Mouse (Mus musculus): ENCODE measurements at regions not wholly inside any gene's neighbourhood (a gene's known extent, or its start where the extent isn't known, plus 50 kb on each side); places are given as distances from the start of the nearest gene placed in this dataset.

- H3K4me1 ChIP-seq: no peaks in the 10 kb centered on the region
- no peak overlapping the region for H3K4me3 ChIP-seq
- H3K27me3 ChIP-seq (replicated peaks; ENCODE audit: low read depth, poor library complexity, severe bottlenecking): no peaks in the 10 kb centered on the region
- no peaks in the 10 kb centered on the region for H3K9me3 ChIP-seq
- no peak for DNase-seq (ENCODE audit: low spot score)
- no peak overlapping the region for H3K27ac ChIP-seq (replicated peaks)
- no peaks in the 10 kb centered on the region for H3K36me3 ChIP-seq (replicated peaks)
Observed at GRCm38 (mm10) chr17:76205082-76205481, 653.3 kb upstream of the Fam98a start.

GRCm38 (mm10) chr17:76184813-76185212 lies 633.1 kb upstream of the Fam98a start:
- Histone ChIP-seq H3K4me3 (no peak overlapping the region), H3K27ac (replicated peaks) (no peak overlapping the region), H3K27me3 (replicated peaks; ENCODE audit: low read depth, poor library complexity, severe bottlenecking) (no peaks in the 10 kb centered on the region), H3K36me3 (replicated peaks) (no peaks in the 10 kb centered on the region), H3K9me3 (no peaks in the 10 kb centered on the region), H3K4me1 (no peaks in the 10 kb centered on the region)
- DNase-seq (ENCODE audit: low spot score): no peak
- 49% methylated on average over 2 of the region's 2 CpGs for WGBS

GRCm38 (mm10) chr17:76136660-76137495 lies 585.1 kb upstream of the Fam98a start:
- Histone ChIP-seq H3K4me1 (no peaks in the 10 kb centered on the region), H3K27ac (replicated peaks) (no peak overlapping the region), H3K4me3 (no peak overlapping the region), H3K27me3 (replicated peaks; ENCODE audit: low read depth, poor library complexity, severe bottlenecking) (no peaks in the 10 kb centered on the region), H3K9me3 (no peaks in the 10 kb centered on the region), H3K36me3 (replicated peaks) (no peaks in the 10 kb centered on the region)
- no peak for DNase-seq (ENCODE audit: low spot score)

- 81% methylated on average over 3 of the region's 3 CpGs for WGBS
- Histone ChIP-seq H3K36me3 (replicated peaks) (no peaks in the 10 kb centered on the region), H3K27me3 (replicated peaks; ENCODE audit: low read depth, poor library complexity, severe bottlenecking) (no peaks in the 10 kb centered on the region), H3K27ac (replicated peaks) (no peak overlapping the region), H3K4me1 (no peaks in the 10 kb centered on the region), H3K4me3 (no peak overlapping the region), H3K9me3 (no peaks in the 10 kb centered on the region)
- no peak for DNase-seq (ENCODE audit: low spot score)
Observed at GRCm38 (mm10) chr17:76134030-76134429, 582.3 kb upstream of the Fam98a start.

- Histone ChIP-seq H3K4me3 (no peak overlapping the region), H3K27me3 (replicated peaks; ENCODE audit: low read depth, poor library complexity, severe bottlenecking) (no peaks in the 10 kb centered on the region), H3K9me3 (no peaks in the 10 kb centered on the region), H3K4me1 (no peaks in the 10 kb centered on the region), H3K27ac (replicated peaks) (no peak overlapping the region), H3K36me3 (replicated peaks) (no peaks in the 10 kb centered on the region)
- WGBS: 90% methylated on average over 5 of the region's 5 CpGs
- DNase-seq (ENCODE audit: low spot score): no peak
Observed at GRCm38 (mm10) chr17:76125260-76125659, 573.5 kb upstream of the Fam98a start.

GRCm38 (mm10) chr17:76111315-76112195 lies 559.8 kb upstream of the Fam98a start:
- Histone ChIP-seq H3K27me3 (replicated peaks; ENCODE audit: low read depth, poor library complexity, severe bottlenecking) (no peaks in the 10 kb centered on the region; the same call in 1 of the 2 replicates), H3K4me3 (no peak overlapping the region), H3K36me3 (replicated peaks) (no peaks in the 10 kb centered on the region), H3K4me1 (no peaks in the 10 kb centered on the region), H3K27ac (replicated peaks) (no peak overlapping the region), H3K9me3 (no peaks in the 10 kb centered on the region)
- 65% methylated on average over 9 of the region's 9 CpGs for WGBS
- DNase-seq (ENCODE audit: low spot score): no peak

GRCm38 (mm10) chr17:76110856-76111255 lies 559.1 kb upstream of the Fam98a start:
- no peaks in the 10 kb centered on the region for H3K9me3 ChIP-seq
- no peaks in the 10 kb centered on the region; the same call in 1 of the 2 replicates for H3K27me3 ChIP-seq (replicated peaks; ENCODE audit: low read depth, poor library complexity, severe bottlenecking)
- H3K27ac ChIP-seq (replicated peaks): no peak overlapping the region
- H3K4me1 ChIP-seq: no peaks in the 10 kb centered on the region
- WGBS: 87% methylated on average over 1 of the region's 1 CpGs
- H3K4me3 ChIP-seq: no peak overlapping the region
- H3K36me3 ChIP-seq (replicated peaks): no peaks in the 10 kb centered on the region
- no peak for DNase-seq (ENCODE audit: low spot score)

- Histone ChIP-seq H3K4me1 (no peaks in the 10 kb centered on the region), H3K27ac (replicated peaks) (no peak overlapping the region), H3K4me3 (no peak overlapping the region), H3K9me3 (no peaks in the 10 kb centered on the region), H3K36me3 (replicated peaks) (no peaks in the 10 kb centered on the region), H3K27me3 (replicated peaks; ENCODE audit: low read depth, poor library complexity, severe bottlenecking) (no peaks in the 10 kb centered on the region)
- DNase-seq (ENCODE audit: low spot score): no peak
- WGBS: 88% methylated on average over 3 of the region's 3 CpGs
Observed at GRCm38 (mm10) chr17:76083536-76083935, 531.8 kb upstream of the Fam98a start.

- Histone ChIP-seq H3K4me1 (no peaks in the 10 kb centered on the region), H3K4me3 (no peak overlapping the region), H3K27ac (replicated peaks) (no peak overlapping the region), H3K9me3 (no peaks in the 10 kb centered on the region), H3K27me3 (replicated peaks; ENCODE audit: low read depth, poor library complexity, severe bottlenecking) (no peaks in the 10 kb centered on the region), H3K36me3 (replicated peaks) (no peaks in the 10 kb centered on the region)
- DNase-seq (ENCODE audit: low spot score): no peak
- WGBS: 80% methylated on average over 2 of the region's 2 CpGs
Observed at GRCm38 (mm10) chr17:76081780-76082179, 530.0 kb upstream of the Fam98a start.

- no peaks in the 10 kb centered on the region for H3K36me3 ChIP-seq (replicated peaks)
- no peaks in the 10 kb centered on the region for H3K27me3 ChIP-seq (replicated peaks; ENCODE audit: low read depth, poor library complexity, severe bottlenecking)
- H3K4me1 ChIP-seq: no peaks in the 10 kb centered on the region
- no peak overlapping the region for H3K27ac ChIP-seq (replicated peaks)
- 88% methylated on average over 1 of the region's 1 CpGs for WGBS
- no peak for DNase-seq (ENCODE audit: low spot score)
- no peaks in the 10 kb centered on the region for H3K9me3 ChIP-seq
- no peak overlapping the region for H3K4me3 ChIP-seq
Observed at GRCm38 (mm10) chr17:76046438-76046837, 494.7 kb upstream of the Fam98a start.

- no peak overlapping the region for H3K4me3 ChIP-seq
- no peaks in the 10 kb centered on the region for H3K36me3 ChIP-seq (replicated peaks)
- no peaks in the 10 kb centered on the region for H3K9me3 ChIP-seq
- DNase-seq (ENCODE audit: low spot score): no peak
- no peaks in the 10 kb centered on the region for H3K27me3 ChIP-seq (replicated peaks; ENCODE audit: low read depth, poor library complexity, severe bottlenecking)
- H3K4me1 ChIP-seq: no peaks in the 10 kb centered on the region
- H3K27ac ChIP-seq (replicated peaks): no peak overlapping the region
- 85% methylated on average over 1 of the region's 1 CpGs for WGBS
Observed at GRCm38 (mm10) chr17:76032710-76033109, 481.0 kb upstream of the Fam98a start.

GRCm38 (mm10) chr17:76008011-76008410 lies 456.3 kb upstream of the Fam98a start:
- H3K27ac ChIP-seq (replicated peaks): no peak overlapping the region
- no peak for DNase-seq (ENCODE audit: low spot score)
- WGBS: 69% methylated on average over 1 of the region's 1 CpGs

GRCm38 (mm10) chr17:76002836-76003235 lies 451.1 kb upstream of the Fam98a start:
- Histone ChIP-seq H3K27me3 (replicated peaks; ENCODE audit: low read depth, poor library complexity, severe bottlenecking) (no peaks in the 10 kb centered on the region), H3K4me3 (no peak overlapping the region), H3K36me3 (replicated peaks) (no peaks in the 10 kb centered on the region), H3K27ac (replicated peaks) (no peak overlapping the region), H3K9me3 (no peaks in the 10 kb centered on the region), H3K4me1 (no peaks in the 10 kb centered on the region)
- DNase-seq (ENCODE audit: low spot score): no peak

More at GRCm38 (mm10) chr17:76008011-76008410, 456.3 kb upstream of the Fam98a start:
- Histone ChIP-seq H3K36me3 (replicated peaks) (no peaks in the 10 kb centered on the region), H3K9me3 (no peaks in the 10 kb centered on the region), H3K4me3 (no peak overlapping the region), H3K27me3 (replicated peaks; ENCODE audit: low read depth, poor library complexity, severe bottlenecking) (no peaks in the 10 kb centered on the region), H3K4me1 (no peaks in the 10 kb centered on the region)
